Mouse (Mus musculus) neural tube, embryonic 13.5 days (tissue): ENCODE measurements around the gene Atp9a. TPM values are rescaled to one million over a fixed set of nuclear protein-coding genes. Genes with fewer than 3 reads are reported as not detected.
A peak's percentile ranks its signal among the peaks of the same experiment; 100 is the strongest.

Experiments used
- ATAC-seq: fragments of 200-750 bp; cut with Nextera tagmentation; 2 replicates; pipeline ENCODE4 v1.8.0; 2017; ENCODE audit warnings: low read depth, mild to moderate bottlenecking, moderate TSS enrichment, moderate library complexity
- H3K27ac ChIP-seq: fragments of 300-500 bp; sonication (generic); replicated peaks from 2 replicates; pipeline ENCODE4 v1.5.1; 2015; ENCODE audit warnings: moderate library complexity, mild to moderate bottlenecking, inconsistent platforms
- H3K27me3 ChIP-seq: fragments of 300-500 bp; sonication (generic); 2 replicates; pipeline ENCODE4 v1.6.1; 2015; ENCODE audit warnings: mild to moderate bottlenecking, inconsistent platforms
- H3K36me3 ChIP-seq: fragments of 300-500 bp; sonication (generic); 2 replicates; pipeline ENCODE4 v1.6.1; 2015; ENCODE audit warnings: mild to moderate bottlenecking, inconsistent platforms
- H3K4me1 ChIP-seq: fragments of 300-500 bp; sonication (generic); replicated peaks from 2 replicates; pipeline ENCODE4 v1.6.1; 2015; ENCODE audit warnings: inconsistent platforms
- H3K4me2 ChIP-seq: fragments of 300-500 bp; sonication (generic); 2 replicates; pipeline ENCODE4 v1.6.1; 2015; ENCODE audit warnings: inconsistent platforms, mild to moderate bottlenecking, moderate library complexity
- H3K4me3 ChIP-seq: fragments of 300-500 bp; sonication (generic); 2 replicates; pipeline ENCODE4 v1.5.1; 2015; ENCODE audit warnings: mild to moderate bottlenecking, inconsistent platforms
- H3K9ac ChIP-seq: fragments of 300-500 bp; sonication (generic); 2 replicates; pipeline ENCODE4 v1.6.1; 2015; ENCODE audit warnings: moderate library complexity, mild to moderate bottlenecking, inconsistent platforms
- H3K9me3 ChIP-seq: fragments of 300-500 bp; sonication (generic); 2 replicates; pipeline ENCODE4 v1.6.1; 2016; ENCODE audit warnings: inconsistent platforms
- WGBS: fragments of 180-500 bp; shearing (Covaris S2); methylation state at CpG from one replicate; pipeline ENCODE4 v1.1.7; 2015; 5-methylcytosine and 5-hydroxymethylcytosine counted together
- polyA plus RNA-seq: library from polyadenylated mRNA; unstranded; fragments of >200 nt; fragmentation: Nextera tagmentation; extraction: Ambion mirVana; gene quantifications from 2 replicates; pipeline ENCODE4 v1.2.1, GENCODE M21; 2015

Gene Atp9a
- polyA plus RNA-seq, 1 experiment from 2014 or later = 72.6 TPM

DNA sequence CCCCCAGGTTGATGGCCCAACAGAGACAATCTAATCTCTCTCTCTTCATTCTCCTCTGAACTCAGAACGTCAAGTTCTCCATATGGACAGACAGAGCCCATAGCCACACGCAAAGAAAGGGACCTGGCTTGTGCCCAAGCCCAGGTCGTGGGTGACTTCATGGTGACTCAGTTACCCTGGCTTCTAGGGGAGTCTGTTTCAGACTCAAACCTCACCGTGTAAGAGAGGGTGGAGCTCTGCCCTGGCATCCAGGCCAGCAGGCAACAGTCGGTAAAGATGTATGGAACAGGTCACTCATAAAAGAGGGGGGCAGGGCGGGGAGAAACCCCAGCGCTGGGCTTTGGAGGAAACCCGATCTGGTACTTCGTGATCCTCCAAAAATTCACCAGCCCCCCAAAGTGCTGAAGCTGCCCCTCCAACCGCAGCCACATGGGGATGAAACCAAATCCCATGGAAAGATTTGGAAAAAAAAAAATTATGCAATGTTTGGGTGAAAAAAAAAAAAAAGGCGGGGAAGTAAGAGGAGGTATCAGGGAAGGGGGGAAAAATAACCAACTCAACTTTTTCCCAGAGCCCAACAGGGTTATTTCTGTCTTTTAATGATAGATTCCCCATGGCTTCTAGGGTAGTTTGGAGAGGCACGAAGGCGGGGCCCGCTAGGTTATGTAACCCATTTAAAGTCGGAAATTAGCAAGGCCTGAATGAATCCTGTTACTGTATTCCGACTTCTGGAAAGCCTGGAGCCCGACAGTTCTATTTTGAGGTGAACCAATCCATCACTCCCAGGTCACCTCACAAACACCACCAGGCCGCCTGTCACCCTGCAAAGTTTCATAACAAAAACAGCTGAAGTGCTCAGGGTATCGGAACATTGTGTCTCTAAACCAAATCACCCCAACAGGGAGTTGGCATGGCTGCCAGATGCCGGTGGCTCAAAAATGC is 114.1 kb downstream of the Atp9a start:
- ATAC-seq = no peak
- H3K27me3 ChIP-seq = no peaks in the 10 kb centered on the region
- peaks cover 18% of the 10 kb centered on the region for H3K36me3 ChIP-seq
- peaks cover 30% of the 10 kb centered on the region for H3K4me1 ChIP-seq
- H3K27ac ChIP-seq = no peak overlapping the region
- no peak overlapping the region for H3K4me3 ChIP-seq
- 63% methylated on average over 20 of the region's 20 CpGs for WGBS
- H3K9ac ChIP-seq = no peak overlapping the region
- no peak overlapping the region for H3K4me2 ChIP-seq
- no peaks in the 10 kb centered on the region for H3K9me3 ChIP-seq

DNA sequence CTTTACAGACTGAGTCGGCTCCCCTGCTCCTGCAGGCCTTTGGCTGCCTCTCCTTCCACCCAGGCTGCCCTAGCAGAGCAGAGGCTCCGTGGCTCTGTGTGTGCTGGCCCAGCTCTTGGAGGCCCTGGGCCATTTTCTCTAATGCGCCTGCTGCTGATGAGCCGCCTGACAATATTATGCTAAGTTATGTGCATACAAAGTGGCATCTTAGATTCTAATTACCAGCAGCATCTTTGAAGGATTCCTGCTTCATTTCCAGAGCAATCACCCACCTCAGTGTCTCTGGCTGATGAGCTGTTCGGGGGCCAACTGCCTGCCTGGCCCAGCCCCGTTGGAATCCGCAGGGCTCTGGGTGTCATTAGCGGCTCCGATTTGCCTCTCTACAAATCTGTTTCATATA is 115.8 kb downstream of the Atp9a start:
- H3K9me3 ChIP-seq = no peaks in the 10 kb centered on the region
- H3K9ac ChIP-seq = 0 out of 2 replicates have a peak overlapping the region, but pooled peaks have one; percentile 27
- H3K36me3 ChIP-seq = peaks cover 1% of the 10 kb centered on the region; the same call in 1 of the 2 replicates
- H3K4me3 ChIP-seq = no peak overlapping the region
- peak overlapping the region; percentile 76 for H3K27ac ChIP-seq
- H3K27me3 ChIP-seq = no peaks in the 10 kb centered on the region
- WGBS = 36% methylated on average over 9 of the region's 9 CpGs
- no peak overlapping the region for H3K4me2 ChIP-seq
- H3K4me1 ChIP-seq = peaks cover 30% of the 10 kb centered on the region
- peak; percentile 73 for ATAC-seq

DNA sequence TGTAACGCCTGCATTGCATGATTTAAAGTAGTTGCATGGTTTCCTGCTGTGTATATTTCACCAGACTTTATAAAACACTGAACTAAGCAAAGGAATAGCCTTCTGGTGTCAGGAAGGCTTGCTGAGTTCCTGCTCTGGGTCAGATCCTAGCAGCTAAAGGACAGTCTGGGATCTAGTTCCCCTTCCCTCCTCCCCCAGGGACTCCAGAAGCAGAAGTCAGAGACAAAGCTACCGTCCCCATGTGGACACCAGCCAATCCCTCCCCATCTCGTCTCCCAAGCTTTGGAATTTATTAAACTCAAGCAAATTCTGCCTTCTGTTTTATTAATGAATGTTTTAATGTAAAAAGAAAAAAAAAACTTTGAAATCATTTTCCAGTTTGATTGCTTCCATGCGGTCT is 117.1 kb downstream of the Atp9a start:
- H3K27ac ChIP-seq = no peak overlapping the region

DNA sequence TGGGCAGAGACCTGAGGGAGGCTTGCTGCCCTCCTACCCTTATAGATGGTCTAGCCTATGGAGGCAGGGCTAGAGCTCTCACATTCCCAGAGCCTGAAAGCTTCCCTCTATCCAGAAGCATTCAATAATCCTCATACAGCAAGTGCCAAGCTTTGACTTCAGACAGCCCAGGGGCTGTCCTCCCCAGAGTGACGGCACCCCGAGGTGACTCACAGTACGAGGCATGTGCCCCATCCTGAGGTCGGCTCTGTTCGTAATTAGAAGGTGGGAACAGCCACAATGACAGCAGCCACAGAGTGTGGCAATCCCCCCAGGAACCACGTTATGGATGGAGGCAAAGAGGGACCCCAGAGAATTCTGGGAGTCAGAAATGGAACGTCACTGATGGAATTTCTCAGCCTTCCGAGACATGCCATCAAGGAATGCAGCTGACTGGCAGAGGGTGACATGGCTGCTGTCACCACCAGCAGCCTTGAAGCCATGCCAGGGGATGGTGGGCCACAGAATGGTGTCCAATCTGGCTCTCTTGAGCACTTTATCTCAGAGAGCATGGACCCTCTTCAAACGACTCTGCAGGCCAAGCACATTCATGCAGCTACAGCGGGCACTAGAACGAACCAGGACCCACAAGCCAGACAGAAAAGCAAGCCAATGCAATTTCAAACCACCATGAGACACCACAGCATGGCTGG is 121.0 kb downstream of the Atp9a start:
- Histone ChIP-seq H3K9me3 (no peaks in the 10 kb centered on the region), H3K27me3 (no peaks in the 10 kb centered on the region), H3K27ac (no peak overlapping the region), H3K9ac (no peak overlapping the region), H3K4me2 (no peak overlapping the region), H3K36me3 (no peaks in the 10 kb centered on the region), H3K4me3 (no peak overlapping the region), H3K4me1 (peaks cover 24% of the 10 kb centered on the region)
- ATAC-seq = no peak
- 81% methylated on average over 11 of the region's 11 CpGs for WGBS

More for the DNA sequence above, 117.1 kb downstream of the Atp9a start:
- WGBS = 71% methylated on average over 4 of the region's 4 CpGs
- H3K4me3 ChIP-seq = no peak overlapping the region
- H3K9ac ChIP-seq = no peak overlapping the region
- H3K9me3 ChIP-seq = no peaks in the 10 kb centered on the region
- H3K4me2 ChIP-seq = no peak overlapping the region
- H3K4me1 ChIP-seq = peaks cover 30% of the 10 kb centered on the region
- H3K36me3 ChIP-seq = no peaks in the 10 kb centered on the region
- ATAC-seq = no peak
- no peaks in the 10 kb centered on the region for H3K27me3 ChIP-seq

DNA sequence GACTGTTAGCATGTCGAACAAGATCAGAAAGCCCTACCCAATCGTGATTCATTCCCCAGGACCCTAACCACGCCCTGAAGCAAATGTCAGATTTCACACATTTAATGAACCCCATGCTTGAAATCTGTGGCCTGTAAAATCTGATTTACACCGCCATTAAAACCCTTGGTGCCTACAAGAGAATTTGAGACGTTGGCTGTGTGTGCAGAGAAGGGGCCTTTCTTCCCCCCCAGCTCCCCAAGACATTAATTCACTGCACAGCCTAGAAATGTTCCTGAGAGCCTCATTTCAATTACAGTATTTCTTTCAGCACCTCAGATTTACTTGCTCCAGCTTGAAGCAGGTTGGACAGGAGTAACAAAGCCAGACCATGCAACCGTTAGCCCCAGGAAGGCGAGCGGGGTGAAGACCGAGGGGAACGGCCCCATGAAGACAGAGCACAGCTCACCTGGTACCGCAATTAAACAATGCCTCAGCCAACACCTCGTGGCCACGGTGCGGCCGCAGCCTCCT is 123.9 kb downstream of the Atp9a start:
- peak overlapping the region; percentile 33; the same call in 1 of the 2 replicates for H3K27ac ChIP-seq

DNA sequence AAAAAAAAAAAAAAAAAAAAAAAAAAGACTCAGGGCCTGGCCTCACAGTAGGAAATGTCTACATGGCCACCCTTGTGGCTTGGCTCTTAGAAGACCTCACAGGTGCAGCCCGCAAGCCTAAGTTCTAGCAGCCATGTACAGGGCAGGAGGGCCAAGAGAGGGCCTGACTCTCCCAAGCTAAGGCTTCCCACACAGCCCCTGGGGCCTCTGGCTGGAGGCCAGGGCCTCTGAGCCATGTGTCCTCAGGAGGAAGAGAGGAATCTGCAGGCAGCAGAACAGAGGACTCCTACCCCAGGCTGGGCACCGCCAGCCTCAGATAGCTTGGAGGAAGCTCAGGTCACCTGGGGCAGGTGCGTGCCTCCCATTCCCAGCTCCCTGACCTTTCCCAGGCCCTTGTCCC is 127.0 kb downstream of the Atp9a start:
- H3K36me3 ChIP-seq = no peaks in the 10 kb centered on the region
- no peak for ATAC-seq
- no peak overlapping the region for H3K27ac ChIP-seq
- no peak overlapping the region for H3K9ac ChIP-seq
- WGBS = 76% methylated on average over 3 of the region's 3 CpGs
- H3K4me3 ChIP-seq = no peak overlapping the region
- H3K4me1 ChIP-seq = peaks cover 16% of the 10 kb centered on the region
- no peaks in the 10 kb centered on the region for H3K27me3 ChIP-seq
- no peak overlapping the region for H3K4me2 ChIP-seq
- no peaks in the 10 kb centered on the region for H3K9me3 ChIP-seq

More for the DNA sequence above, 123.9 kb downstream of the Atp9a start:
- no peak overlapping the region for H3K4me3 ChIP-seq
- H3K4me2 ChIP-seq = no peak overlapping the region
- no peaks in the 10 kb centered on the region for H3K9me3 ChIP-seq
- 55% methylated on average over 15 of the region's 15 CpGs for WGBS
- ATAC-seq = no peak
- H3K27me3 ChIP-seq = no peaks in the 10 kb centered on the region
- H3K9ac ChIP-seq = no peak overlapping the region
- H3K4me1 ChIP-seq = peaks cover 12% of the 10 kb centered on the region
- H3K36me3 ChIP-seq = no peaks in the 10 kb centered on the region

DNA sequence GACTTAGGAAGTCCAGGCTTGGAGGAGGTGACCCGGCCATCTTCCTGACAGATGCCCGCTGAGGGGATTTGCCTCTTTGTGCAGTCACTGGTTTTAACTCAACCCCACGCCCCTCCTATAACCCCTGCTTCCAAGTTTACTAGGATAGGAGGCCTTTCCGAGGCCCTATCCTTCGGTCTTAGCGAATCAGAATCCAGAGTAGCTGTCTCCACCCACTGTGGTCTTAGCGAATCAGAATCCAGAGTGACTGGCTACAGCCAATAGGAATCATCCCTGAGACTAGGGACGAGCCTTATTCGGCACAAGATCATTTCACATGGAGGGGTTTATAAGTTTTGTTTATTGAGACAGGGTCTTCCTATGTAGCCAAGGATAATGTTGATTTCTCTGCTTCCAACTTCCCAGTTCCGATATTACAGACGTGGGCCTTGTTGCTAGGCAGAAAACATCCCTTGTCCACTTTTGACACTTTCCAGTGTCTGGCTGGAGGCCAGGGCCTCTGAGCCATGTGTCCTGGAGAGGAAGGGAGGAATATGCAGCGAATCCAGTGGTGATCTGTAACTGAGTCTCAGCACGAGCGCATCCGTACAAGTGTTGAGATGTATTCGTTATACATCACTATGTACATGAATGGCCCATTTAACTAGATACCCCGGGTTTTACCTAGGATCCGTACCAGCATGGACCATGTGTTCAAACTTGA is 127.9 kb downstream of the Atp9a start:
- no peak overlapping the region for H3K4me2 ChIP-seq
- no peak overlapping the region for H3K4me3 ChIP-seq
- no peaks in the 10 kb centered on the region for H3K27me3 ChIP-seq
- H3K36me3 ChIP-seq = no peaks in the 10 kb centered on the region
- H3K9me3 ChIP-seq = no peaks in the 10 kb centered on the region
- 81% methylated on average over 18 of the region's 18 CpGs for WGBS
- no peak overlapping the region for H3K9ac ChIP-seq
- peaks cover 25% of the 10 kb centered on the region for H3K4me1 ChIP-seq
- no peak for ATAC-seq
- no peak overlapping the region for H3K27ac ChIP-seq

DNA sequence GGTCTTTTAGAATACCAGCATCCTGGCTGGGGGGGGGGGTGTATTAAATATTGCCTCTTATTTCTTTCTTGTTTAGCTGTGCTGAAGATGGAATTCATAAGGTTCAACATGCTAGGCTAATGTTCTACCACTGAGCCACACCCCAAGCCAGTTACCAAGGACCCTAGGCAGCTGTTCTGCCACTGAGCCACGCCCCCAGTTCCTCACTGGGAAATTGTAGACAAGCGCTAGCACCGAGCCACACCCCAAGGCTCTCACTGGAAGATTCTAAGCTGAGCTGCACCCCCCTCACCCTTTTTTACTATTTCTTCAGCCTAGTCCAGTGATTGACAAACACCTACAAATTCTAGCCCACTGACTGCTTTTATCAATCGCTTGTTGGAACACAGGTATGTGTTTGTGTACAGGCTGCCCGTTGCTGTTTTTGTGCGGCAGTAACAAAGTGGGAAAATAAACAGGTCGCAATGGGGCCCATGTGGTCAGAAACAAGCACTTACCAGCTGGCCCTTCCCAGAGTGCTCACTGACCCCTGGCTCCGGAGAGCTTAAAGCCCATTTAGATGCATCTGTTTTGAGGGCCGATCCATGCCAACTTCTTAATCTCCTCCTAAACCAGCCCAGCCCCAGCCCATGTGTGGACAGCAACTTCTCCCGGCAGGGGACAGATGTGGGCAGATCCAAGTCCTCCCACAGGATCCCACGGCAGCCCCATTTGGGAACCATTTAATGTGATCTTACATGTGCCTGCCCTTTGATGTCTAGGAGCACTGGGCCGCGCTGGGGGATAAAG is 128.9 kb downstream of the Atp9a start:
- Histone ChIP-seq H3K27me3 (no peaks in the 10 kb centered on the region), H3K27ac (no peak overlapping the region), H3K4me2 (no peak overlapping the region), H3K36me3 (no peaks in the 10 kb centered on the region), H3K9ac (no peak overlapping the region), H3K4me3 (no peak overlapping the region), H3K9me3 (no peaks in the 10 kb centered on the region), H3K4me1 (peaks cover 28% of the 10 kb centered on the region)
- 57% methylated on average over 13 of the region's 13 CpGs for WGBS
- no peak for ATAC-seq

DNA sequence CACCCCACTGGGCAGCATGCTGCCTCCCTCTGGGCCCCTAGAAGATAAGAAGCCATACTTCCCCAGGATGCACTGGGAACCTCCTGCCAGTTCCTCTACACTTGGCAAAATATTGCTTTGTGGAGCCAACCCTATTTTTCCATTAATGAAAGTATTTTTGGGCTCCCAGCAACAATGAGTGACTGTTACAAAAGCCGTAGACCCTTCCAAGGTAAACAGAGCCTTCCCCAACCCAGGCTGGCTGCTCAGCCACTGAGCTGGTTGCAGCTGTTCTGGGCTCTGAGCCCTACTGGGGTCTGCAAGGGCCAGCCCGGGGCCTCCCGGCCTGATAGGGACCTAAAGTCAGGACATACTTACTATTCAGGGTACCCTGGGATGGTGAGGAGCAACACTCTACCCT is 131.3 kb downstream of the Atp9a start:
- Histone ChIP-seq H3K9me3 (no peaks in the 10 kb centered on the region), H3K4me1 (peaks cover 22% of the 10 kb centered on the region), H3K27ac (no peak overlapping the region), H3K4me3 (no peak overlapping the region), H3K36me3 (no peaks in the 10 kb centered on the region), H3K9ac (no peak overlapping the region), H3K4me2 (no peak overlapping the region), H3K27me3 (peaks cover 5% of the 10 kb centered on the region; the same call in 1 of the 2 replicates)
- no peak for ATAC-seq
- WGBS = 84% methylated on average over 3 of the region's 3 CpGs

DNA sequence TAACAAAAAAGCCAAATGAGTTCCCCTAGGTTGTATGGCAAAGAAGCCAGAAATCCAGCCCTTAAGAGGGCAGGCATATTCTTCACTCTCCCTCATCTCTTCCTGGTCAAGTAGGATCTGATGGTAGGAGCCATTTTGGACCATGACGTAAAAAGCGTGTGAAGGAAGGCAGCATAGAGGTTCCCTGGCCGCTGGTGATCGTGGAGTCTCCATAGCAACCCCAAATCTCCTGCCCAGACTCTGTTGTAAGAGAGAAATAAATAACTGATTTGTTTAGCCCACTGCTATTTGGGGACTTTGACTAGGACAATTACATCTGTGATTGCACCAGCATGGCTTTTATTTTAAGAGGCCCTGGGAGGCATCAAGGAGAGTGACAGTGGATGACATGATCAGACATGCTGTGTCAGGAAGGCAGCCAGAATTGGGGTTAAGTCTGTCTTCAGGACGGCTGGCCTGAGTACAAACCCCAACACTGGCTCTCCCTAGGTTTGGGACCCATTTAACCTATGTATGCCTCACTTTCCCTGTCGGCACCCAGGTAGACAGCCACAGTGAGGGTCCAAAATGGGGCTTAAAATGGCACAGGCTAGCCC is 132.5 kb downstream of the Atp9a start:
- Histone ChIP-seq H3K9ac (no peak overlapping the region), H3K9me3 (no peaks in the 10 kb centered on the region), H3K27me3 (peaks cover 5% of the 10 kb centered on the region; the same call in 1 of the 2 replicates), H3K4me1 (peaks cover 25% of the 10 kb centered on the region), H3K4me2 (no peak overlapping the region), H3K36me3 (no peaks in the 10 kb centered on the region), H3K4me3 (no peak overlapping the region), H3K27ac (no peak overlapping the region)
- 34% methylated on average over 6 of the region's 6 CpGs for WGBS
- ATAC-seq = no peak

DNA sequence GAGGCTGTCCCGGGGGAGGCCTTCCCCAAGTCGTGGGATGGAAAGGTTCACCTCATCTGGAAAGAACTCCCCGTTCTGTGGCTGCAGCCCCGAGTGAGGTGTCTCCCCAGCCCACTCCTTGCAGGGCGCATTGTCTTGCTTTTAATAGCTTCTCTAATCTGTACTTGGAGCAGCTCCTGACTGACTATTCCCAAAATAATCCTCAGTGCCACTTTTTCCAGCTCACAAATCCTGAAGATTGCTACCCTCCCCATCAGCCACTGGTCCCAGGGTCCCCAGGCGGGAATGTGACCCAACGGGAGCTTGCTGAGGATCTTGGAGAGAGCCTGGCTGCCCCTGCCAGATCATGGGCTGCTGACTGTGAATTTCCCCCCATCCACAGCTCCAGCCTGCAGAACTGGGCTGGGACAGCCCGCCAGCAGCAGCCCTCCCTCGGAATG is 134.1 kb downstream of the Atp9a start:
- Histone ChIP-seq H3K36me3 (no peaks in the 10 kb centered on the region), H3K4me1 (peaks cover 31% of the 10 kb centered on the region), H3K9me3 (no peaks in the 10 kb centered on the region), H3K4me3 (no peak overlapping the region), H3K4me2 (no peak overlapping the region), H3K27ac (no peak overlapping the region), H3K27me3 (peaks cover 19% of the 10 kb centered on the region), H3K9ac (no peak overlapping the region)
- 66% methylated on average over 9 of the region's 9 CpGs for WGBS
- no peak for ATAC-seq
